Mouse (Mus musculus): ENCODE measurements around the gene Cd3g.

- TF ChIP-seq POLR2A (IDR thresholded peaks at IDR 0.05; ENCODE audit: extremely low read depth, insufficient read depth, low read length) (no peak), CTCF (IDR thresholded peaks at IDR 0.05; ENCODE audit: extremely low read depth, insufficient read depth, low read length) (no peak)
Observed at GRCm38 (mm10) chr9:44969450-44969849, 10.8 kb downstream of the Cd3g start.

All from cortical plate, adult 2 months (tissue).